In genomic region chr10:52217564-52217934, GRCm38 (mm10) we compare ENCODE assay signal across 10 mouse cellular contexts. TPM values are rescaled to one million over a fixed set of nuclear protein-coding genes. Genes with fewer than 3 reads are reported as not detected.
DNase-seq lines count a peak whose midpoint lies in the region; TF ChIP-seq lines count a peak whose summit lies in the region.
"Had no signal": no experiment of that assay in that cellular context is flagged by ENCODE, and none has a peak within 500 bp of the region (broad histone marks: within the 10 kb centered on the region; RNA-seq: fewer than 3 reads in every experiment).

No protein-coding gene starts in this region.

- DNase-seq in layer of hippocampus, adult 2 months (ENCODE audit: low spot score in 2 of 2), result no peak
- DNase-seq in layer of hippocampus, adult 9-10 months (ENCODE audit: low spot score), result no peak
- DNase-seq in ES-CJ7 (ENCODE audit: low read depth, low spot score), result peak; percentile 15
- DNase-seq in brain, adult 2 months (ENCODE audit: low read depth, low spot score), result peak; percentile 32
- DNase-seq in layer of hippocampus, adult 9-11 months, result peak; percentile 10
- no peak for DNase-seq in spleen, postnatal 4 days (ENCODE audit: low spot score in 2 of 2)
- DNase-seq in gastrocnemius, postnatal 4 days (ENCODE audit: low spot score in 2 of 2), result no peak
- DNase-seq: heart, postnatal 36 days had no signal

- peak; percentile 28 for TF ChIP-seq CTCF in layer of hippocampus, adult 2 months (conservative IDR thresholded peaks at IDR 0.05)

- no peak overlapping the region for H3K27ac ChIP-seq in layer of hippocampus, adult 2 months
- H3K27ac ChIP-seq: limb, embryonic 15.5 days had no signal

- H3K4me3 ChIP-seq in layer of hippocampus, adult 2 months, result no peak overlapping the region
- H3K4me3 ChIP-seq: limb, embryonic 15.5 days; myocyte had no signal

RNA-seq across cellular contexts. Expression of gene Dcbld1, which starts 15.9 kb away (rescaled TPM):
- total RNA-seq in layer of hippocampus, adult 2 months (2021), result 1 to 10 TPM; 6.1 to 6.8 TPM
- 1 to 10 TPM; 4.6 to 5.2 TPM for total RNA-seq in gastrocnemius, postnatal 4 days (2021)

RNA-seq across cellular contexts. Expression of gene Ros1, which starts 22.5 kb away (rescaled TPM):
- not detected for total RNA-seq in layer of hippocampus, adult 2 months (2021)
- total RNA-seq in gastrocnemius, postnatal 4 days (2021), result under 1 TPM; 0.26 to 0.34 TPM

Comparison
In these comparisons a context has a peak if more than half of its experiments do, and no peak if none do; other contexts are left out.
1. DNase-seq: peak in ES-CJ7 (single experiment), brain, adult 2 months (single experiment) and layer of hippocampus, adult 9-11 months (single experiment); none in layer of hippocampus, adult 2 months (0 of 2), layer of hippocampus, adult 9-10 months (single experiment), spleen, postnatal 4 days (0 of 2) and gastrocnemius, postnatal 4 days (0 of 2).